Mouse (Mus musculus) thymus, adult 18-20 months (tissue): ENCODE results near the gene Nfatc2ip.
"Not testable (repeated sequence)": the region's sequence is repeated elsewhere in the genome, so short reads cannot be mapped to it uniquely, and the experiment has no call there.

ENCODE experiments used
- DNase-seq, 2 experiments: peaks; one replicate each; pipeline ENCODE4 v3.0.0; 2022; ENCODE audit warnings: mixed read lengths in 2 of 2

The Nfatc2ip gene

DNA sequence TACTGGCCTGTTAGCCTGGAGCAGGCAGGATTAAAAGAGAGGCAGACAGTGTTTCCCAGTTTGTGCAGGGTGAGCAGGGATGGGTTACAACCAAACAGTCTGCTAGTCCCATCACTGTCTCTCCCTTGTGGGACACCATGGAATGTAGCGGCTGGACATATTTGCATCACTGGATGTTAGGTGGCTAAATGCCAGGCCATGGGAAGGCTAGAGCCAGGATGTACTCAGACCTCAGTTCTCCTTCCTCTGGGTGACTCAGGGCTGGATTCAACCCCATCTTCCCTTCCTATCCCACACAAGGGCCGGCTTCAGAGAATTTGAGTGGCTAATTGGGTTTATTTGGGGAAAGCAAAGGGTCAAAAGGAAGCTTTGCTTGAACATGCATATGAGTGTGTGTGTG lies 12.1 kb upstream of the Nfatc2ip start:
- no peak for DNase-seq

DNA sequence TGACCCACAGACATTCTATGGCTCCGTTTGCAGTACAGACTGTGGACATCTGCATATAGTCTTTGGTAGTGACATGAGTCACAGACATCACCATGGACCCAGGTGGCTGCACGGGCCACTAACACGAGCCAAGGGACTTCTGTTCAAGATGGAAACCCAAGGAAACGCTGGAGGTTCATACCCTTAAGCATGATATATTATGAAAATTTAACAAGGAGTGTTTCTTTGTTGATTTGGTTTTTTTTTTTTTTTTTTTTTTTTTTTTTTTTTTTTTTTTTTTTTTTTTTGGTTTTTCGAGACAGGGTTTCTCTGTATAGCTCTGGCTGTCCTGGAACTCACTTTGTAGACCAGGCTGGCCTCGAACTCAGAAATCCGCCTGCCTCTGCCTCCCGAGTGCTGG lies 6.0 kb upstream of the Nfatc2ip start:
- DNase-seq = not testable (repeated sequence)

DNA sequence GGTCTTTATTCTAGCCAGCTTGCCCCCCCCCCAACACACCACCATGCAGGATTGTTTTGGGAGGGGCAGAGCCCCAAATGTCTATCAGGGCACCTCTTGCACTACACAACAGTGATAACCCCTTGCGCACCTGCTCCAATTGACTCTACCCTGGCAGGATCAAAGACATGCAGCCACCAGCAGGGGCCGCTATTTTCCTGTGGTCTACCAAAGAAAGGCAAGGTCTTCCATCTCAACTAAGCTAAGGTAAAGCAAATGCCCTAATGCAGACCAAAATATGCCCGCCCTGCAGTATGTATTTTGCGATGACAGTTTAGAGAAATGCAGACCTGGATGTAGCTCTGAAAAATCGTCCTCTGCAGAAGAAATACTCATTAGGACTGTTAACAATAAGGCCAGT lies 3.0 kb upstream of the Nfatc2ip start:
- peak; percentile 68 to 77 for DNase-seq

DNA sequence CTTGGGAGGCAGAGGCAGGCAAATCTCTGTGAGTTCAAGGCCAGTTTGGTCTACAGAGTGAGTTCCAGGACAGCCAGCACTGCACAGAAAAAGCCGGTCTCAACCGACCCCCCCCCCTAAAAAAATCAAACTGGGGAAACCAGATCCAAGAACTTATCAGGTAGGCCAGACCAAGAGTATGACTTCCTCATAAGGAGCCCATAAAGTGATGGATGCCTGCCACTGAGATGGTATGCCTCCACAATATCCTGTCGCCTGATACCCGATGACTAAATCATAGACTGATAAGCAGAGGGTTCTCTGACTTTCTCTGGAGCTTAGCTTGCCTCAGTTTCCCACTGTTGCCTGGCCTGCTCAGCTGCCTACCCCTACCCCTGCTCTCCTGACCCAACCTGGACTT lies 1.3 kb upstream of the Nfatc2ip start:
- no peak for DNase-seq

DNA sequence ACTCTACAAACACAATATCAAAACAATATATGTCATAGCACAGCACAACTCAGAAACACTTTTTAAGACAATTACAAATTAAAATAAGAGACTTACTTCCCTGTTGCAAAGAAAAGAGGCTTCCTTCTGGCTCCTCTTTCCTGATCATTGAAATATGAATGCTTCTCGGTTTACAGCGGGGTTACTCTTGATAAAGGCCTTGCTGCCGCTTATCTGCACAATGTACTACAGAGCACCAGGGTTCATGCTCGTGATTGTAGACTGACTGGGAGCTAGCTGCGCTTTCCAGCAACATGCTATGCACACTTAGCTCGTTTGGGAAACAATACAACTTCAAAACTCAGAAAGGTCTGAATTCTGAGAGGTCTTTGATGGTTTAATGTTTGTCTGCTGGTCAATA lies 684 bp upstream of the Nfatc2ip start:
- DNase-seq = no peak

DNA sequence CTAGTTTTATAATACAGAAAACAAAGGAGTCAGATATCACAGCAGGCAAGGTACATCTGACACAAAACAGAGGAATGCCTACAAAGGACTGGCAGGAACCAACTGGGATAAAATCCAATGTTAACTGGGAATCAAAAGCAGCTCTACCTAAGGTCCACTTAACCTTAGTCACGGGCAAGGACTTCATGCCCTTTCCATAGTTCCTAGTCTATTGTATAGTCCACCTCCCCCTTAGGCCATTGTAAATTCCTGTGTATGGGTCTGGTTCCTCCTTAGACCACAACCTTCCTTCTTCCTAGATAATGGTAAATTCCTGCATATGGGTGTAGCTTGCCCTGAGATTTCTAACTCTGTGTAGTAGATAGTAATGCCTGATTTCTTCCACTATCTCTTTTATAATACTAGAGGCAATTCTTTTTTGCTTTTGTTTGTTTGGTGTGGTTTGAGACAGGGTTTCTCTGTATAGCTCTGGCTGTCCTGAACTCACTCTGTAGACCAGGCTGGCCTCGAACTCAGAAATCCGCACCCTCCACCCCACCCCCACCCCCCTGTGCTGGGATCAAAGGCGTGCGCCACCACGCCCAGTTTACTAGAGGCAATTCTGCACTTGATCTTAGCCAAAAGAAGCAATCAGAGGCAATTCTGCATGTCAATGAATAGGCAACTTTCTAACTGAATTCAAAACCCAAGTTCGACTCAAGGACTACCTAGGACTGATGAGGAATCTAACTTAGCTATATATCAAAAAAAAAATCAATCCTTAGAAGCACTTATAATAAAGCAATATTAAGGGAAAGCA lies 4.3 kb downstream of the Nfatc2ip start:
- DNase-seq = not testable (repeated sequence)

DNA sequence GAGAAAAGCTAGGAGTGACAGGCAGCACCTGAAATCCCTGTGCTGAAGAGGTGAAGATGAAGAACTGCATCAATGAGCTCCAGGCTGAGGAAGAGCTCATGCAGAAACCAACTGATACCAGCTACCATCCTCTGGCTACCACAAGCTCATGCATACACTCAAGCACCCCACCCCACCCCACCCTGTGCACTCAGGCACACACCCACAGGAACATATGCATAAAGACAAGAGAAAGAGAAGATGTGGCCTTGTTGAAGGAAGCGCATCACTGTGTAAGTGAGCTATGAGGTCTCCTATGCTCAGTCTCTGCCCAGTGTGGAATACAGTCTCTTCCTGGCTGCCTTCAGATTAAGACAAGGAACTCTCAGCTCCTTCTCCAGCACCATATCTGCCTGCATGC lies 8.4 kb downstream of the Nfatc2ip start:
- DNase-seq = no peak

DNA sequence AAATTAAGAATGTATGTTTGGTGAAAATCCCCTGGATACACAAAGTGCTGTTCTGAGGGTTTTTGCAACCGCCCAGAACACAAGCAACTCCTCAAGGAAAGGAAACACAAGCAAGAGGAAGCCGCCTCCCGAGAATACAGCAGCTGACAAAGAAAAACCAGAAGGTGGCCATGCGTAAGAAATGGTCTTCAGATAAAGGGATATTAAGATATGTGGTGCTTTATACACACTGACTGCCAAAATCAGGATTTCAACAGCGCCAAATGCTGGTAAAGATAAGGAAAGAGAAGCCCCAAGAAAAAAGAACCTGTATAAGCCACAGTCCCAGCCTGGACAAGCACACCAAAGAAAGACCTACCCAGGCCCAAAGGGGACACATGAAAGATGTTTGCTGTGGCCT lies 13.0 kb downstream of the Nfatc2ip start:
- DNase-seq = no peak

DNA sequence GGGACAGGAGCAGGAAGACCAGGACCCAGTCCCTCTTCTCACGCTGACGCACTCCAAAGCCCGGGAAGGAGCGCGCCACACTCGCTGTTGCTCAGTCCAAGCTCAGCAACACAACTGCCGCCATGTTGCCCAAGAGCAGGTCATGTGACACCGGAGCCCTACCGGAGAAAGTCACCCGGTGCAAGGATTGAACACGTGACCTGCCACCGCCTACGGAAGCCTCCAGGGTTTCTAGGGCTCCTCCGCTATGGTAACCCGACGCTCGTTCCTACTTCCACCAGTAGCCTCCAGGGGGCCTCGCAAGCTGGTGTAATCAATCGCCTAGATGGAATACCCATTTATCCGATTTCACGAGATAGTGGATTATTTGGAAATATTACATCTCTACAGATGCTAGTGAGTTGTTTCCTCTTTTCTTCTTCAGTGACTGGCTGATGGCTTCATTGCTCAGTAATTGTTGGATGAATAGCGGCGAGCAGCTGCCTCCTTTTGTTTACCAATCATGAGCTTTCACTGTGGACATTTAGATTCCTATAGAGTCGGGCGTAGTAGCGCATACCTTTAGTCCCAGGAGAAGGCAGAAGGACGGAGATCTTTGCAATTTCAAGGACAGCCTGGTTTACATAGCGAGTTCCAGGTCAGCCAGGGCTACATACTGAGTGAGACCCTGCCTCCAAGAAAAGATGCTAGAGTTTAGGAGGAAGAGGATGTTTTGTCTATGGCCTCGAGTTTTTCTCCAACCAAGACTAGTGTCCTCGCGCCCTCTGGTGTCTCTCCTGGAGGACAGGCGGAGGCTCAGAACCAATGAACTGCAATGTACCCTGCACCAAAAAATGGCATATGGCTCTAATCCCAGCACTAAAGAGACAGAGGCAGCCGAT lies 19.0 kb downstream of the Nfatc2ip start, which contains the start of gene Spns1:
Gene Spns1, minus strand, starts transcription at position 173 of the 881 bp plus-strand sequence.
- peak; percentile 91 to 95 for DNase-seq

DNA sequence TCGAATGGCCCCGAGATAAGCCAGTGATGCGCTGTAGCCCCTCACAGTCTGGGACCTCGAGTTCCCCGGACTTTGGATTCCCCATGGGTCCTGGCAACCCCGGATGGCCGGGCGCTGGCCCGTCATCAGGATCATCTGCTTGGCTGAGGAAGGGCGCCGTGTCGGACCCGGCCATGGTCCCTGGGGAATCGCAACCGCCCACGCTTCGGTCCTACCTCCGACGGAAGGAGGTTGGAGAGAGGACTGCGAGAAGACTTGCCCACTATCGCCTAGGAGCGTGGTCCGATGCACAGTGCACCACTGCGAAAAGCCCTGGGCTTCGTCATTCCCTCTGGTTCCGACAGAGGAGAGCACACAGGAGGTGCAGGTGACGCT lies 19.6 kb downstream of the Nfatc2ip start:
- DNase-seq = no peak

DNA sequence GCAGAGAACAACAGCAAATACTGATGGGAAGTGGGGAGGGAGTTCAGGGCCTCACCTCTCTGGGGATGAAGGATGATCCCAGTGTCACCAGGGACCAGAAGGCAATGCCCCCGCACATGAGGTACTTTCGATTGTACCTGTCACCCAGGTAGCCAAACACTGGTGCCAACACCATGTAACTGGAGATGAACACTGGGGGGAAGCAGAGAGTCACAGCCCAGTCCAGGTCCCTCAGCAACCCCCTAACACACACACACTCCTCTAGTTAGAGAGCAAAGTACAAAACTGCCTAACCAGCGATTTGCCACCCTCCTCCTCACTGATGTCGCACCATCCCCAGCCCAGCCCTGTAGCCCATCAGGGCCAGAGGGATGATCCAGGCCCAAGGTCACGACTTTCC lies 21.5 kb downstream of the Nfatc2ip start:
- no peak for DNase-seq

DNA sequence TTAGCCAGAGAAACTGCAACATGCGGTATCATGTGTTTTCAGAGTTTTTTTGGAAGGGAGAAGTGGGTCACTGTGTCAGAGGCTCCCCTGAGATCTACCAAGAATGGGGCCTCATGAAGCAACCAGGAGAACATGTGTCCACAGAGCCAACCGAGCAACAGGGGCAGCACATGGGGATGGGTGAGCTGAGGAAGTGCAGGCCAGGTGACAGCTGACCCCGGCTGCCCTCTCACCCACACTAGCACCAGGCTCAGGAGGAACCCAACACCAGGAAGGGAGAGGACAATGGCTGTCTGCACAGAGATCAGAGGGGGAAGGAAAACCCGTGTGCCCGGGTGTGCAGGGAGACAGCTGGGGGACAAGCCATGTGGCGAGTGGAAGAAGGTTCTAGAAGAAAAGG lies 22.0 kb downstream of the Nfatc2ip start:
- no peak for DNase-seq

DNA sequence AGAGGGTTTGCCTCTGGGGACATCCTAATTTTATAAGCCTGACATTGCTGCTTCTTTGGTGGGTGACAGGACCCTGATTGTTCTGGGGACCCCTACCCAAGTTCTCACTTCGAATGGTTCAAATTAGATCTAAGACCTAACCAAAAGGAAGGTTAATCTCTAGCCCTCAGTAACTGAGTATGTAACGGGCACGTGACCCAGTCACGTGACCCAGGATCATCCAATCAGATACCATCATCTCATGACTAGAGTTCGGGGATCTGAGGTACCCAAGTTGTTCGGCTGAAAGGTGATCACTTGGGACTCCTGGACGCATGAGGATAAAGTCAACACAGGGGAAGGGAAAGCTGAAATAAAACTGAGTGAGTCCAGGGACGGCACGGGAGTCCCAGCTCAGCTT lies 23.5 kb downstream of the Nfatc2ip start:
- no peak for DNase-seq

DNA sequence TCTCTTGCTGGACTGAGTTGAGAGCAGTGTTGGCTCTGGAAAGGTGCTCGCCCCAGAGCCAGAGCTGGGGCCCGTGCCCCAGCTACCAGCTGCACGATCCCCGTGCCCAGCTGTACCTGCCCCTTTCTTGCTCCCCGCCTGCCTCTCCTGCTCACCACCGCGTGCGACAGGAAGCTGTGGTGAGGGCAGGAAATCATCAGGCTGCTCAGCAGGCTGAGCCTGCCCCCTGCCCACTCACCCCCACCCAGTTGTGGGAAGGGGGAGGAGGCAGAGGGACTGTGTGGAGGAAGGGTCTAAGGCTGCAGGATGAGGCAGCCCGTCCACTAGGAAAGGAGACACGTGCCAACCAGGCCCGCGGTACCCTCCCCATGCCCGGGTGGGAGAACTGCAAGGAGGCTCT lies 27.1 kb downstream of the Nfatc2ip start, which contains the start of gene Lat:
Gene Lat, minus strand, starts transcription at position 178 of the 400 bp plus-strand sequence.
- DNase-seq = peak; percentile 94 to 95

DNA sequence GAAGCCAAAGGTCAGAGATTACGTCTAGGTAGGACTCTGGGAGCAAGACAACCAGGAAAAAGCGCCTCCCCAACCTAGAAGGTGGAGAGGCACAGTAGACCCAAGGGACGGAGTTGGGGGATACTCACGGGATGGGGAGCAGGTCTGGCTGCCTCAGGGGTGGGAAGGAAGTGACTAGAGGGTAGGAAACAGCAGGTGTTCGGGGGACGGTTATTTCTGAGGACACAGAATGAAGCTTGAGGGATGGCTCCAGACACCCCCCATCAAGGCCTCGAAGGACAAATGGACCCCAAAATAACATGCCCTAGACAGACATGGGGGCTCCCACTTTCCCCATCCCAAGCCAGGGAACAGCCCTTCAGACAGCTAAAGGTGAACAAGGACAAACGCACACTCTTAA lies 28.2 kb downstream of the Nfatc2ip start:
- peak in 1 of 2 experiments; percentile 56 for DNase-seq

DNA sequence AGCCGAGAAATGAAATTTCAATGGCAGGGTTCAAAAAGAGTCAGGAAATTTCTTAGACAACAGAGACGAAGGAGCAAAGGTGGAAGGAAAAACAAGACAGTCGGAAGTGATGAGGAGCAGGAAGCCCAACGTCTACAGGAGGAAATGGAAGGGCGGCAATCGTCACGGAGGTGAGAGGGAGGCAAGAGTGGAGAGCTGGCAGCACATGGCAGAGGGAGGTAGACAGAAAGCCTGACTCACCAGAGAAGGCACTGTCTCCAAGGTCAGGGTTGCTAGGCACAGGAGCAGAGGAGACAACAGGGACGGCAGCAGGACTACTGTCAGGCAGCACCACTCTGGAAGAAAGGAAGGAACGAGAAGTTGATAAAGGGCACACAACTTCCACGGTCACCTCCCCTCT lies 28.9 kb downstream of the Nfatc2ip start:
- DNase-seq = peak in 1 of 2 experiments; percentile 58

DNA sequence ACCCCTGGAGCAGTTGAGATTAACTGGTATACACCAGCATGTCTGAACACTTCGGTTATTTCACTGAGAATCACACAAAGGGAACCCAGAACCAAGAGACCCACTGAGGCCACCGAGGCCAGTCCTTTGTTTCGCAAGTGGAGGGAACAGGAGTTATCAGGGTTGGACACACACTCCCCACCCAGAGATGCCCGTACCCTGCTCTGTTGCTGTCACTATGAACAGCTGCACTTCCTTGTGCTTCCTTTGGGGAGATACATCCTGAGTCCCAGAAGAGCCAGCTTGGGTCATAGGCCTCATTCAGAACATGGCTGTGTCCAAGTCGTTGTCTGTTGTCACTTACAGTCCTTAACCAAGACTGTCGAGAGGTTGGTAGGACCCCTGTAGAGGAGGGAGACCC lies 33.5 kb downstream of the Nfatc2ip start:
- DNase-seq = no peak

DNA sequence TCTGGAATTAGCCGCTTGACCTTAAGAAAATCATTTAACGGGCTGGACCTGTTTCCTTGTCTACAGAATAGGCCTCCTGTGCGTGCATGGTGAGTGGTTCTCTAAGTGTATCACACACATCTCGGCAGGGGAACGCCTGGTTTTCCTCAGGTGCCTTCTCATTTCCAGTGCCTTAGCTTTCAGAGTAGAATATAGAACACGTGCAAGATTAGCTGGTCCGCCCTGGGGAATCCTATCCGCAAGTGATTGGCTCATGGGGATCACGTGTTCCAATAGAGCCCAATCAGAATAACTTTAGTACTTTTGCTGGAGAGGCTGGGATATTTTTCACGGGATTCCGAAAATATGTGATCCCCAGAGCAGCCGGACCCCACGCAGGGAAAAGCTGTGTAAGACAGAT lies 37.5 kb downstream of the Nfatc2ip start:
- no peak for DNase-seq

DNA sequence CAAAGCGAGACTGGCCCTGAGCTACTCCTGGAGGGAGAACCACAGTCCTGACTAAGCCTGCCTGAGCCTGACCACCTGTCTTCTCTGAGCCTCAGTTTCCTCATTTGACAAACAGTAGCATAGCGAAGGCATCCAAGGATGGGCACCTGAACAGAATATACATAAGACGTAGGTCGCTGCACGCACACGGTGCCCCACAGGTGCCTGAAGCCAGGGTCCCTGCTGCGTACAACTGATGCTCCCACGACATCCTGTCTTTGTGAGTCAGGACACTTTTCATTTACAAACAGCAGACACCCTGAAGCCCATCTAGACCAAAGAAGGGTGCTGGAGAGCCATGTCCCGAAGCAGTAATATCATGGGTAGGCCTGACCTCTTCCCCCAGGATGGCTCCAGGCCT lies 38.1 kb downstream of the Nfatc2ip start:
- DNase-seq = no peak

DNA sequence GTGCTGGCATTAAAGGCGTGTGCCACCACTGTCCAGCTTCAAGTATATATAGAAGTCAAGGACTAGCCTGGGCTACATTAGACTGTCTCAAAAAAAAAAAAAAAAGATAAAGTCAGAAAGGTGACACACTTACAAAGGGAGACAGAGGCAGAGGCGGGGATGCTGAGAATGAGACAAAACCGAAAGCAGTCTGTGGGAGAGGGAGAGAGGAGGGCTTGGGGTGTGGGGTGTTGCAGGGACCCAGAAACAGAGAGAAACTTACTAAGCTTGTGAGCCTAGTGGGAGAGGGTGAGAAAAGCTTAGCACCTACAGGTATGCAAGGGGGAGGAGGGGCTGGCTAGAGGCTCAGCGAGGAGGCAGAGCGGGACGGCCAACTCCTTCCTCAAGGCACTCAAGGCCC lies 38.7 kb downstream of the Nfatc2ip start:
- no peak for DNase-seq

DNA sequence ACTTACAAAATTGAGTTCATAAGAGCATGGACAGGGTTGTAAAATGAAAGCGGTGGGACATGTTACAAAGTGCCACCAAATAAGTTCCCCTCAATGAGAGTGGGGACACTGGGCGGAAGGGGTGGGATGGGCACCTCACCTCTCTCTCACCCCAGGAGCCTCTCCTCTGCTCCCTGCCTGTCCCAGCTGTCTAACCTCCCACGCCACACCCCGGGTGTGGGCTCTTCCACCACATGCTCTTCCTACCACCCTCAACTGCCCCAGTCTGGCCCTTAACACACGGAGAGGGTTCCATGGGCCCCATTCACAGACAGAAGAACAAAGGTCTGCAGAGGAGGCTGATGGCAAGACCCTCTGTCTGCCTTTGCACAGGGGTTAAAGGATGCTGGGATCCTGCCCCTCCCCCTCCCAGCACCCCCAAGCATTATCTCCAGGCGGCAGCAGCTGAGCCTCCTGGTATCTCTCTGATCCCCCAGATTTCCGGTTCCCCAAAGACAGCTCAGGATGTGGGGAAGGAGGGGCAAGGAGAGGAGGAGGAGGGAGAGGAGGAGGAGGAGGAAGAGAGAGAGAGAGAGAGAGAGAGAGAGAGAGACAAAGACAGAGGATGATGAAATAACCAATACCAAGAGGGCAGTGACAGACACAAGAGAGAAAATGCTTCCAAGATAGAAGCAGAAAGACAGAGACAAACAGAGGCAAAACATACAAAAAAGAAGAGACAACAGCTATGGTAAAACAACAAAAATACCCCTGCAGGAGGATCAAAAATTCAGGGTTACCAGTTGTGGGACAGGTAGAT lies 39.5 kb downstream of the Nfatc2ip start:
- peak in 1 of 2 experiments; percentile 55 for DNase-seq

DNA sequence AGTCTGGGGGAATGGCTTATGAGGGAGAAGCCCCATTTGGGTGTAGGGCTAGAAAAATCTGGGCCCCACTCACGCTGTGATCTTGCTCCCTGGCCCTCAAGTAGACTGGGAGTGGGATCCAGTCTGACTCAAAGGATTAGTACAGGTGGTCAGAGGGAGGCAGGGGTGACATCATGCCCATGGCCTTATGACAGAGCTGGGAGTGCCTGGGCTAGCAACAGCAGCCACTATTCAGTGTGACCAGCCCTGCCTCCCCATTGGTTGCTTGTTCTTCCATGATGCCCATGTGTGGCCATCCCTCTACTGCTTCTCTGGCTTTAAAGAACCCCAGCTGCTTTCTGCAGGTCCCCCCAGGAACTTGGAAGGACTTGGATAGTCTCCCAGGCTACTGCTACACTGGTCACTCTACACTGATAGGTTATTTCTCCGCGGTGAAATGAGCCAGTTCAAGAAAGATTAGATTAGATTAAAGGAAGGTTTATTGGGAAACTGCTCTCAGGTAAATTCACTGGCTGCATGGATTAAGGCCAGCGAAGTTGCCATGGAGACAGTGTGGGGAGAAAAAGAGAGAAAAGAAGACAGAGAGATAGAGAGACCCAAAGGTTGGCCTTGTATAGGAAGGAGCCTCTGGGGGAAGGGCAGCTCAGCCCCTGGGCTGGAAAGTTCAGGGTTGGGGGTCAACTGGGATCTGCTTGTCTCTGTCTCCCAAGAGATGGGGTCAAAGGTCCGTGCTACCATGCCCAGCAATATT lies 40.5 kb downstream of the Nfatc2ip start:
- DNase-seq = no peak
